Mouse (Mus musculus): ENCODE results near the gene Mrc2. TPM values are rescaled to one million over a fixed set of nuclear protein-coding genes. Genes with fewer than 3 reads are reported as not detected.
A peak's percentile ranks its signal among the peaks of the same experiment; 100 is the strongest.

Mrc2 gene
- polyA plus RNA-seq, 1 experiment from 2014 or later = 4.9 TPM

DNA sequence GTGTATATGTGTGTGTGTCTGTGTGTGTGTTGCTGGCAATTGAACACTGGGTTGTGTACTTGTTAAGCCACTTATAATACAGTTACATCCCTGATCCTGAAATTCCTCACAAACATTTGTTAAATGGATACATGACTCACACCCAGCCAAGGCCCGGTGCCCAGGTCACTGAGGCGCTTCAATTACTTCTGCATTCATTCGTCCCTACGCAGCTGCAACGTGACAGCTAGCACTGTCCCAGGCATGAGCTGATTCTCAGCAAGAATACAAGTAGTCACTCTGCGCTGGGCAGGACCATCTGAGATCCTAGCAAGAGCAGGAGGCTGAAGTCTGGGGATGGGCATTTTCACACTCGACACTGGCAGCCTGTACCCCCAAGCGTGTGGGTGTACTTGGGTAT is 22.9 kb downstream of the Mrc2 start:
- H3K9me3 ChIP-seq (ENCODE audit: control insufficient read depth, low read length) = no peaks in the 10 kb centered on the region
- 0 out of 2 replicates have a peak, but pooled peaks have one; percentile 29 for ATAC-seq
- H3K27ac ChIP-seq (ENCODE audit: low read depth, low read length) = no peak overlapping the region
- H3K4me3 ChIP-seq (ENCODE audit: low read length) = no peak overlapping the region
- H3K9ac ChIP-seq (ENCODE audit: low read depth, low read length) = no peak overlapping the region
- WGBS = 55% methylated on average over 8 of the region's 8 CpGs
- H3K36me3 ChIP-seq (ENCODE audit: control insufficient read depth, insufficient read depth, low read length) = no peaks in the 10 kb centered on the region
- H3K4me1 ChIP-seq (ENCODE audit: control insufficient read depth, insufficient read depth, low read depth, low read length) = peaks cover 22% of the 10 kb centered on the region
- H3K4me2 ChIP-seq (ENCODE audit: low read length) = no peak overlapping the region
- no peaks in the 10 kb centered on the region for H3K27me3 ChIP-seq (replicated peaks; ENCODE audit: control insufficient read depth, insufficient read depth, low read length)

DNA sequence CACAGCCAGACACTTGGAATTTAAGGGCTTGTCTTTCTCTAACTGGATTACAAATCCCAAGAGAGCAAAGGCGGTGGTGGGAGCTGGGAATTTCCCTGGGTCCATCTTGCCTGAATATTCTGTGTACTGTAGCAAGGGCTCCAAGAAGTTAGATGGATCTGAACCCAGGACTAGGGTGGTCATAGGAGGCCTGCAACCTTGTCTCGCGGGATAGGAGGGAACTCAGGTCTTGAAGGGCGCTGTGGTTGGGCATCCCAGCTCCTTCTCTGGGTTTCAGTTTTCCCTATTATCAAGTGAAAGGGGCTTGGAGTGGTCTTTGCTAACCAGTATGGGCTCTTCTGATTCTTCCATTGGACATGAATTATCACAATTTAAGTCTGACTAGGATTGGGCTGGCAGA is 23.7 kb downstream of the Mrc2 start:
- H3K27ac ChIP-seq (ENCODE audit: low read depth, low read length) = no peak overlapping the region
- ATAC-seq = no peak
- WGBS = 93% methylated on average over 4 of the region's 4 CpGs

DNA sequence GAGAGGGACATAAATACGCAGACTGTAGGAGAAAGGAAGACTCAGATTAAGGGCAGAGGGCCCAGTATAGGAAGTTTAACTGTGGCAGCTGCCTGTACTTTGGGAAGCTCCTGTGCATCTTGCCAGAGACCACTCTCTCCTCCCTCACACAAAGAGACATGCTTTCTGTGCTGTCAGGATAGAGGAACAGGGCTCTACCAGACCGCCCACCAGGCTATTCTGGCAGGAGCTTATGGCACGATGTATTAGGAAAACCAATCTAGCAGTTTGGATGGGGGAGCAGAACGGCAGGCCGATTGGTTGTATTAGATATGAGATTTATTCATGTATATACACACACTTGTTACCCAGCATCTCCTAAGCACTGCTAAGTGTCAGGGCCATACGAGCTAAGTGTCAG is 25.3 kb downstream of the Mrc2 start:
- H3K36me3 ChIP-seq (ENCODE audit: control insufficient read depth, insufficient read depth, low read length) = no peaks in the 10 kb centered on the region
- H3K4me1 ChIP-seq (ENCODE audit: control insufficient read depth, insufficient read depth, low read depth, low read length) = peaks cover 15% of the 10 kb centered on the region
- H3K4me2 ChIP-seq (ENCODE audit: low read length) = no peak overlapping the region
- no peak overlapping the region for H3K27ac ChIP-seq (ENCODE audit: low read depth, low read length)
- 92% methylated on average over 6 of the region's 6 CpGs for WGBS
- H3K27me3 ChIP-seq (replicated peaks; ENCODE audit: control insufficient read depth, insufficient read depth, low read length) = no peaks in the 10 kb centered on the region
- H3K9me3 ChIP-seq (ENCODE audit: control insufficient read depth, low read length) = no peaks in the 10 kb centered on the region
- H3K4me3 ChIP-seq (ENCODE audit: low read length) = no peak overlapping the region
- H3K9ac ChIP-seq (ENCODE audit: low read depth, low read length) = no peak overlapping the region
- no peak for ATAC-seq

More for the DNA sequence above, 23.7 kb downstream of the Mrc2 start:
- H3K27me3 ChIP-seq (replicated peaks; ENCODE audit: control insufficient read depth, insufficient read depth, low read length) = no peaks in the 10 kb centered on the region
- no peak overlapping the region for H3K4me2 ChIP-seq (ENCODE audit: low read length)
- peaks cover 22% of the 10 kb centered on the region for H3K4me1 ChIP-seq (ENCODE audit: control insufficient read depth, insufficient read depth, low read depth, low read length)
- no peaks in the 10 kb centered on the region for H3K36me3 ChIP-seq (ENCODE audit: control insufficient read depth, insufficient read depth, low read length)
- no peak overlapping the region for H3K9ac ChIP-seq (ENCODE audit: low read depth, low read length)
- no peak overlapping the region for H3K4me3 ChIP-seq (ENCODE audit: low read length)
- H3K9me3 ChIP-seq (ENCODE audit: control insufficient read depth, low read length) = no peaks in the 10 kb centered on the region

DNA sequence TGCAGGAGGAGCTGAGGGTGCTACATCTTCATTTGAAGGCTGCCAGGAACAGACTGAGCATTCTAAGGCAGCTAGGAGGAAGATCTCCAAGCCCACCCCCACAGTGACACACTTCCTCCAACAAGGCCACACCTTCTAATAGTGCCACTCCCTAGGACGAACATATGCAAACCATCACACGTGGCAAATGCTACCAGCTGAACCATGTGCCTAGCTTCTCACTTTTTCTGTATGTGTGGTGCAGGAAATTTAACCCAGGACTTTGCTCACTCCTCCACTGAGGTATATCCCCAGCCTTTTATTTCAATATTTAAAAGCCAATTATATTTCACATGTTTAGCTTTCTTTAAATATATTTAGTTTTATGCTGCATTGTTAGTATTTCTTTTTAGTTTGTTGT is 28.6 kb downstream of the Mrc2 start:
- 81% methylated on average over 2 of the region's 2 CpGs for WGBS
- no peaks in the 10 kb centered on the region for H3K36me3 ChIP-seq (ENCODE audit: control insufficient read depth, insufficient read depth, low read length)
- no peak overlapping the region for H3K27ac ChIP-seq (ENCODE audit: low read depth, low read length)
- no peak overlapping the region for H3K4me2 ChIP-seq (ENCODE audit: low read length)
- no peaks in the 10 kb centered on the region for H3K27me3 ChIP-seq (replicated peaks; ENCODE audit: control insufficient read depth, insufficient read depth, low read length)
- H3K4me1 ChIP-seq (ENCODE audit: control insufficient read depth, insufficient read depth, low read depth, low read length) = no peaks in the 10 kb centered on the region
- no peak overlapping the region for H3K4me3 ChIP-seq (ENCODE audit: low read length)
- ATAC-seq = no peak
- H3K9ac ChIP-seq (ENCODE audit: low read depth, low read length) = no peak overlapping the region
- H3K9me3 ChIP-seq (ENCODE audit: control insufficient read depth, low read length) = no peaks in the 10 kb centered on the region

DNA sequence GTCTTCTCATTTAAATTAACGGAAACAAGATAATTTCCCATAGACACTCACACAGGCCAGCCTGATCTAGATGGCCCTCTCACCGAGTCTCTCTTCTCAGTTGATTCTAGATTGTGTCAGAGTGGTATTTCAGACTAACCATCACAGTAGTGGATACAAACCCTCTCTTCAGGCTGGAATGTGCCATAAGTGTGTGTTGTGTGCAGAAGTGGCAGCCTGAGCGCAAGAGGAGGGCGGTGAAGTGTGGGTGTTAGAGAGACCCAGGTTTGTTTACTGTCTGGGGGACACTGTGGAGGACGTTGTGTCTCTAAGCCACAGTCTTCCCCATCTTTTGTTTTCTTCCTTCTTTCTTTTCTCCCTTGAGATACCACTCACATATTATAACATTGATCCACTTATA is 31.1 kb downstream of the Mrc2 start:
- no peak overlapping the region for H3K9ac ChIP-seq (ENCODE audit: low read depth, low read length)
- no peak overlapping the region for H3K4me3 ChIP-seq (ENCODE audit: low read length)
- no peak overlapping the region for H3K4me2 ChIP-seq (ENCODE audit: low read length)
- no peak overlapping the region for H3K27ac ChIP-seq (ENCODE audit: low read depth, low read length)
- no peaks in the 10 kb centered on the region for H3K4me1 ChIP-seq (ENCODE audit: control insufficient read depth, insufficient read depth, low read depth, low read length)
- H3K27me3 ChIP-seq (replicated peaks; ENCODE audit: control insufficient read depth, insufficient read depth, low read length) = no peaks in the 10 kb centered on the region
- H3K9me3 ChIP-seq (ENCODE audit: control insufficient read depth, low read length) = no peaks in the 10 kb centered on the region
- no peaks in the 10 kb centered on the region for H3K36me3 ChIP-seq (ENCODE audit: control insufficient read depth, insufficient read depth, low read length)
- no peak for ATAC-seq
- 86% methylated on average over 5 of the region's 5 CpGs for WGBS

DNA sequence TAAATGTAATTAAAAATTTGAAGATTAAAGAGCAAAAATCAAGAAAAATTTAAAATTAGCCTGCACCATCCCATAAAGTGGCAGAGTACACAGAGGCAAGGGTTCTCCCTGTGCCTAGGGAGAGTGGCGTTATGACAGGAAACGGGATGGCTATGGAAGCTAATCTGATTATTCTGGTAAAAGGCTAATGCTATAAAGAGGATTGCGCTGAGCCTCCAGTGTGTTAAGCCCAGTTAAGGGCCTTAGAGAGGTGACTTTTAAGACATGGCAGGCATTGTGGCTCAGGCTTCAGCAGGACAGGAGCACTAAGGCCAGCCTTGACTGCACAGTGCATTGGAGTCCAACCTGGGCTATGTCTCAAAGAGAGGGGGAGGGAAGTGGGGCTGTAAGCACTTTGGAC is 34.7 kb downstream of the Mrc2 start:
- no peaks in the 10 kb centered on the region for H3K9me3 ChIP-seq (ENCODE audit: control insufficient read depth, low read length)
- H3K27ac ChIP-seq (ENCODE audit: low read depth, low read length) = no peak overlapping the region
- H3K4me3 ChIP-seq (ENCODE audit: low read length) = no peak overlapping the region
- no peak for ATAC-seq
- H3K4me2 ChIP-seq (ENCODE audit: low read length) = no peak overlapping the region
- H3K4me1 ChIP-seq (ENCODE audit: control insufficient read depth, insufficient read depth, low read depth, low read length) = peaks cover 4% of the 10 kb centered on the region; the same call in 1 of the 2 replicates
- no peak overlapping the region for H3K9ac ChIP-seq (ENCODE audit: low read depth, low read length)
- H3K36me3 ChIP-seq (ENCODE audit: control insufficient read depth, insufficient read depth, low read length) = no peaks in the 10 kb centered on the region
- 80% methylated on average over 3 of the region's 3 CpGs for WGBS
- H3K27me3 ChIP-seq (replicated peaks; ENCODE audit: control insufficient read depth, insufficient read depth, low read length) = no peaks in the 10 kb centered on the region

DNA sequence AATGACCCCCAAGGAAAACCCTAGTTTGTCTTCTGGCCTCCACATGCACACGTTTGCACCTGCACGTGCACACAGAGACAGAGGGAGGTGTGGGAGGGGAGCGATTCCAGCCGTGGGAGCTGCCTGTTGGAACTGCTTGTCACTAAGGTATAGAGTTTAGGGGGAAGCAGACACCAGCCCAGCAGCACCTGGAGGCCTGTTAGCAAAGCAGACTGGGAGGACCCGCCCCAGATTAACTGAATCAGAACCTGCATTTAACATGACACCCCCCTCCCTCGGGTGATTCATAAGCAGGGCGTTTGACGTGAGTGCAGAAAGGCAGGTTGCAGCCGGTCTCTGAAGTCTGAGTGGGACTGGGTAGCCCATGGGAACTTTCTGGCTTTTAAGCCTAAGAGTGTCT is 37.5 kb downstream of the Mrc2 start:
- 78% methylated on average over 9 of the region's 9 CpGs for WGBS
- H3K4me1 ChIP-seq (ENCODE audit: control insufficient read depth, insufficient read depth, low read depth, low read length) = peaks cover 4% of the 10 kb centered on the region; the same call in 1 of the 2 replicates
- no peaks in the 10 kb centered on the region for H3K36me3 ChIP-seq (ENCODE audit: control insufficient read depth, insufficient read depth, low read length)
- no peak overlapping the region for H3K4me2 ChIP-seq (ENCODE audit: low read length)
- no peak for ATAC-seq
- H3K9me3 ChIP-seq (ENCODE audit: control insufficient read depth, low read length) = no peaks in the 10 kb centered on the region
- H3K4me3 ChIP-seq (ENCODE audit: low read length) = no peak overlapping the region
- no peaks in the 10 kb centered on the region for H3K27me3 ChIP-seq (replicated peaks; ENCODE audit: control insufficient read depth, insufficient read depth, low read length)
- no peak overlapping the region for H3K27ac ChIP-seq (ENCODE audit: low read depth, low read length)
- H3K9ac ChIP-seq (ENCODE audit: low read depth, low read length) = no peak overlapping the region

DNA sequence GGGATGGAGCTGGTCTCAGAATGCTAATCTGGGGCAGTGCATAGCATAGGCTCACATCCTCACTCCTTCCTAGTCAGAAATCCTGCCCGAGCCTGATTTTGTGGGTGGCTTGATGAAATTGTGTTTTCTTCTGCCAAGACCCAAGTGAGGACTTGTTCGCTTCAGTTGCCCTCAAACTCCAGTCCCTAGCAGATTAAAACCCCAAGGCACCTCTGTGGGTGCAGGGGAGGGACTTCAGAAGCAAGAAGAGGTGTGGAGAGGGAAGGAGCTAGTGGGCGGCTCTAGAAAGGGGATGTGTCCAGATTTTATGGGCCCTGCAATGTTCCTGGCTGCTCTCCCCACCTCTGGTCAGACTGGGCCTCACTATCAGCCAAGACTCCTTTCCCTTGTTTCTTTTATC is 38.7 kb downstream of the Mrc2 start:
- H3K4me3 ChIP-seq (ENCODE audit: low read length) = no peak overlapping the region
- H3K36me3 ChIP-seq (ENCODE audit: control insufficient read depth, insufficient read depth, low read length) = no peaks in the 10 kb centered on the region
- no peak overlapping the region for H3K27ac ChIP-seq (ENCODE audit: low read depth, low read length)
- H3K4me1 ChIP-seq (ENCODE audit: control insufficient read depth, insufficient read depth, low read depth, low read length) = peaks cover 4% of the 10 kb centered on the region; the same call in 1 of the 2 replicates
- H3K9ac ChIP-seq (ENCODE audit: low read depth, low read length) = no peak overlapping the region
- WGBS = 87% methylated on average over 3 of the region's 3 CpGs
- H3K9me3 ChIP-seq (ENCODE audit: control insufficient read depth, low read length) = no peaks in the 10 kb centered on the region
- no peak overlapping the region for H3K4me2 ChIP-seq (ENCODE audit: low read length)
- ATAC-seq = no peak
- H3K27me3 ChIP-seq (replicated peaks; ENCODE audit: control insufficient read depth, insufficient read depth, low read length) = no peaks in the 10 kb centered on the region

DNA sequence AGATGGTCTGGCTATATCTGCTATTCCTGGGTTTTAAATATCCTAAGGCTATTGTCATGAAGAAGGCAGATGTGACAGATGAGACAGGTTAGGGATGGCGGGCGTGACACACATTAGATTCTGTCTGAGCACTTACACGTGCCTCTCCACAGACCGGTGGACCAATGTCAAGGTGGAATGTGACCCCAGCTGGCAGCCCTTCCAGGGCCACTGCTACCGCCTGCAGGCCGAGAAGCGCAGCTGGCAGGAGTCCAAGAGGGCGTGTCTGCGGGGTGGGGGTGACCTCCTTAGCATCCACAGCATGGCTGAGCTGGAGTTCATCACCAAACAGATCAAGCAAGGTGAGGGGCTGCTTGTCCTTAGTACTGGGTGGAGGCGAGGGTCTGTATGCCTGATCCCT is 39.3 kb downstream of the Mrc2 start:
- ATAC-seq = no peak
- 42% methylated on average over 10 of the region's 10 CpGs for WGBS

DNA sequence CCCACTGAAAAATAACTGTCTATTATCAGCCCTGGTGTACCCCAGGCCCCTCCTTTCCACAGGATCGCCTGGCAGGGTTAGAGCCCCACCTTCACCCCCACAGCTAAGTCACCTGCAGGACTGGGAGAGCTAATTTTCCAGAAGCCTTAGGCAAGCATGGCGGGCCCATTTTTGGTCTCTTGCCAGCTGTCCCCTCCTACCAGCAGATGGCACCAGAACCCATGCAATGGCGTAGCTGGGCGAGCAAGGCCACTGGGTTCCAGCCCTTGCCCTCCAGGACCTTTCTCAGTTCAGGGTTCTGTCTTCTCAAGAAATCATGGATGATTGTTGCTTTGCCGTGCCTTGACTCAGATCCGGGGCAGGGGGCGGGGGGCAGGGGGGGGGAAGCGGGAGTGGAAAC is 40.0 kb downstream of the Mrc2 start:
- H3K27me3 ChIP-seq (replicated peaks; ENCODE audit: control insufficient read depth, insufficient read depth, low read length) = no peaks in the 10 kb centered on the region
- no peak overlapping the region for H3K9ac ChIP-seq (ENCODE audit: low read depth, low read length)
- H3K9me3 ChIP-seq (ENCODE audit: control insufficient read depth, low read length) = no peaks in the 10 kb centered on the region
- WGBS = 66% methylated on average over 8 of the region's 8 CpGs
- H3K4me2 ChIP-seq (ENCODE audit: low read length) = no peak overlapping the region
- no peak overlapping the region for H3K4me3 ChIP-seq (ENCODE audit: low read length)
- H3K36me3 ChIP-seq (ENCODE audit: control insufficient read depth, insufficient read depth, low read length) = no peaks in the 10 kb centered on the region
- no peak overlapping the region for H3K27ac ChIP-seq (ENCODE audit: low read depth, low read length)
- no peak for ATAC-seq
- peaks cover 4% of the 10 kb centered on the region; the same call in 1 of the 2 replicates for H3K4me1 ChIP-seq (ENCODE audit: control insufficient read depth, insufficient read depth, low read depth, low read length)

More for the DNA sequence above, 39.3 kb downstream of the Mrc2 start:
- Histone ChIP-seq H3K4me2 (ENCODE audit: low read length) (no peak overlapping the region), H3K36me3 (ENCODE audit: control insufficient read depth, insufficient read depth, low read length) (no peaks in the 10 kb centered on the region), H3K4me1 (ENCODE audit: control insufficient read depth, insufficient read depth, low read depth, low read length) (peaks cover 4% of the 10 kb centered on the region; the same call in 1 of the 2 replicates), H3K27ac (ENCODE audit: low read depth, low read length) (no peak overlapping the region), H3K9me3 (ENCODE audit: control insufficient read depth, low read length) (no peaks in the 10 kb centered on the region), H3K9ac (ENCODE audit: low read depth, low read length) (peak overlapping the region; percentile 35; the same call in 1 of the 2 replicates), H3K27me3 (replicated peaks; ENCODE audit: control insufficient read depth, insufficient read depth, low read length) (no peaks in the 10 kb centered on the region), H3K4me3 (ENCODE audit: low read length) (no peak overlapping the region)

All from hindbrain, embryonic 16.5 days (tissue).